Mouse (Mus musculus): ENCODE measurements around the gene Snrnp48. TPM values are rescaled to one million over a fixed set of nuclear protein-coding genes. Genes with fewer than 3 reads are reported as not detected.

Gene Snrnp48
- total RNA-seq, 2 experiments from 2014 or later: 18.4 to 26.1 TPM

DNA sequence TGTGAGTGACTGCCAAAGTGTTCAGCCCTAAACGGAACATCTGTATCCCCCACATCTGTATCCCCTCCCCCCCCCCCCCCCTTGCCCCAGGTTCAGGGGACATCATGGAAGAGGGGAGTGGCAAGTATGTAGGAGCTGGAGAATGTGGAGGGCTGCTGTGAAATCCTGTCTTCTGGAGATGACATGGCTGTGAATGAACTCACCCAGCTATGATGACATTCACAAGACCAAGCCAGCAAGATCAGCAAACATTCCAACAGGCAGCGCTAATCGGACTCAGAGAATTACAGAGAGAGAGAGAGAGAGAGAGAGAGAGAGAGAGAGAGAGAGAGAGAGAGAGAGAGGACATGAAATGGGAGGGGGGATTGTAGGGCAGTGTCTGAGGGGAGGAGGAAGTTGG, 46.5 kb downstream of the Snrnp48 start:
- intact Hi-C loops (cut with DNase I): no loop called here
- DNase-seq (ENCODE audit: low spot score in 2 of 2): no peak

DNA sequence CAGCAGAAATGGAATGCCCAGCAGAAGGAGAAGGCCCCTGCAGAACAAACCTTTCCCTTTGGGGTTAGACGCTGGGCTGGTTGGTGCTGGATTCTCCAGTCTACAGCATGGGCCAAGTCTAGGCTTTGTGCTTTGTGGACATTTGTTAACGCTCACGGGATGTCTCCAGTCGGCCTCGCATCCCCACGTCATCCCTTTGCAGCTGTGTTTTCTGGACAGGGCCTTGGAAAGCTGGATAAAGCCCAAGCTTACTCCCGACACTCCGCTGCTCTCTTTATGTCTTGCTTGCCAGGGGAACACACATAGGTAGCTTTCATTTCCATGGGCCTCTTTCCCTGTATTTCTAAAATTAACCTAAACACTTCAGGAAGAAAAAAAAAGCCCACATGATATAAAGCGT, 49.0 kb downstream of the Snrnp48 start:
- intact Hi-C loops (cut with DNase I): no loop called here
- peak in 1 of 2 experiments; percentile 18 for DNase-seq (ENCODE audit: low spot score in 2 of 2)

GRCm38 (mm10) chr13:38258901-38259300, 54.2 kb downstream of the Snrnp48 start:
- intact Hi-C loops (cut with DNase I): no loop called here
- DNase-seq (ENCODE audit: low spot score in 2 of 2): no peak

GRCm38 (mm10) chr13:38269055-38269692, 64.4 kb downstream of the Snrnp48 start:
- DNase-seq (ENCODE audit: low spot score in 2 of 2): no peak
- intact Hi-C loops (cut with DNase I): no loop called here

DNA sequence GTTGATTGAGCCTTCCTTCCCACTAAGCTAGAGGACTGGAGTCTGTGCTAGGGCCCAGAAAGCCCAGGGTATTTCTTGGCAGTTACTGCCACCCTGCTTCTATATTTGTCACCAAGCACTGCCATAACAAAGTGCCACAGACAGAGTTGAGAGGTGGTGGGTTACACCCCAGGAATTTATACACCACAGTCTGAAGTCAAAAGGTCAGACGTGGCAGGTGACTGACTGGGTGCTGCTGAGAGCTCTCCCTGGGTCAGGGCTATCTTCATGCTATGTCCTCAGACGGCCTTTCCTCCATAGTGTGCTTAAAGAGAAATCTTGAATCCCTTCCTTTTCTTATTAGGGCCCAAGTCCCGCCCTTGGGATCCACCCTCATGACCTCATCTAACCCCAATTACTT, 67.9 kb downstream of the Snrnp48 start:
- intact Hi-C loops (cut with DNase I): no loop called here

More for the DNA sequence above, 67.9 kb downstream of the Snrnp48 start:
- no peak for DNase-seq (ENCODE audit: low spot score in 2 of 2)

Other genes with a start within 250 kb of the Snrnp48 start
- 10 to 100 TPM; 89.9 to 90.9 TPM for gene Ssr1, start 210.7 kb upstream of the Snrnp48 start, total RNA-seq (2021)
- gene Riok1, start 167.9 kb upstream of the Snrnp48 start, total RNA-seq (2021): 10 to 100 TPM; 21.4 to 25.9 TPM
- 1 to 10 TPM; 5.3 to 5.4 TPM for gene Cage1, start 167.9 kb upstream of the Snrnp48 start, total RNA-seq (2021)
- gene Dsp, start 53.6 kb upstream of the Snrnp48 start, total RNA-seq (2021): under 1 TPM; 0.16 TPM
- 10 to 100 TPM in 1 of 2 experiments, 1 to 10 TPM in 1; 8.3 to 12.4 TPM for gene Bmp6, start 140.2 kb downstream of the Snrnp48 start, total RNA-seq (2021)